Mouse (Mus musculus) ES-Bruce4 (cell line): ENCODE results near the gene Stk39.

ENCODE experiments used
- CTCF ChIP-seq: IDR thresholded peaks from one replicate; pipeline ENCODE4 v1.8.1; 2011; ENCODE audit warnings: low read depth, low read length
- EP300 ChIP-seq: IDR thresholded peaks from 2 replicates; pipeline ENCODE4 v1.6.1; 2011; ENCODE audit warnings: low read depth, low read length; ENCODE audit not compliant: insufficient read depth
- POLR2A ChIP-seq: IDR thresholded peaks from one replicate; pipeline ENCODE4 v1.8.1; 2011; ENCODE audit warnings: low read length; ENCODE audit not compliant: insufficient read depth

GRCm38 (mm10) chr2:68406571-68407074, 65.4 kb downstream of the Stk39 start:
- TF ChIP-seq EP300 (no peak), POLR2A (no peak), CTCF (no peak)
